Comparison of ENCODE assay signal across 10 mouse cellular contexts in genomic region chr14:27183501-27184230, GRCm38 (mm10).
DNase-seq lines count a peak whose midpoint lies in the region; ATAC-seq and TF ChIP-seq lines count a peak whose summit lies in the region.
"Had no signal": no experiment of that assay in that cellular context is flagged by ENCODE, and none has a peak within 500 bp of the region (broad histone marks: within the 10 kb centered on the region; RNA-seq: fewer than 3 reads in every experiment).

No protein-coding gene starts in this region.

- H3K27me3 ChIP-seq in kidney, adult 2 months (replicated peaks; ENCODE audit: control insufficient read depth, insufficient read depth, low read length): no peaks in the 10 kb centered on the region
- no peaks in the 10 kb centered on the region for H3K27me3 ChIP-seq in kidney, embryonic 15.5 days

- peak; percentile 80 for DNase-seq in kidney, adult 2 months
- DNase-seq in Muller cell, postnatal 12 days (ENCODE audit: inconsistent ontology term): peak; percentile 52
- peak; percentile 68 to 82 for DNase-seq in cerebellum, postnatal 25 days
- peak; percentile 76 to 84 for DNase-seq in heart, postnatal 14 days
- peak; percentile 81 to 86 for DNase-seq in left cerebral cortex, postnatal 14 days (ENCODE audit: low spot score in 2 of 2)
- DNase-seq in retina, embryonic 14.5 days (ENCODE audit: low spot score): peak; percentile 82

- H3K9ac ChIP-seq in kidney, embryonic 15.5 days: no peak overlapping the region
- H3K9ac ChIP-seq: midbrain, embryonic 12.5 days had no signal

- peaks cover 38% of the 10 kb centered on the region for H3K4me1 ChIP-seq in kidney, adult 2 months (ENCODE audit: control insufficient read depth, insufficient read depth, low read length)
- H3K4me1 ChIP-seq in kidney, embryonic 15.5 days: peaks cover 38% of the 10 kb centered on the region
- H3K4me1 ChIP-seq: midbrain, embryonic 12.5 days had no signal

- H3K9me3 ChIP-seq in kidney, embryonic 15.5 days (replicated peaks): no peaks in the 10 kb centered on the region
- H3K9me3 ChIP-seq: midbrain, embryonic 12.5 days had no signal

- intact Hi-C loops in heart, postnatal 14 days (cut with DNase I): loop anchor here (1.0 to 5.0 kb wide), 2 partner anchors 74 to 151 kb away; no protein-coding TSS in a partner anchor
- intact Hi-C loops in left cerebral cortex, postnatal 14 days (cut with DNase I): loop anchor here (5.0 kb wide), 2 partner anchors 71 to 151 kb away; partner anchors contain the start of gene Arhgef3

- no peak overlapping the region for H3K4me3 ChIP-seq in kidney, adult 2 months (ENCODE audit: insufficient read depth, low read depth, low read length)
- H3K4me3 ChIP-seq in kidney, embryonic 15.5 days (replicated peaks): no peak overlapping the region
- H3K4me3 ChIP-seq: erythroblast, embryonic 14.5 days; midbrain, embryonic 12.5 days had no signal

- TF ChIP-seq POLR2A in kidney, adult 2 months (IDR thresholded peaks at IDR 0.05; ENCODE audit: low read depth, low read length): no peak

- WGBS in kidney, adult 2 months: 51% methylated on average over 16 of the region's 16 CpGs
- 60% methylated on average over 16 of the region's 16 CpGs for WGBS in kidney, embryonic 15.5 days

- TF ChIP-seq CTCF in kidney, adult 2 months (conservative IDR thresholded peaks at IDR 0.05; ENCODE audit: insufficient read depth, insufficient read length, low read depth, low read length): 0 out of 2 replicates have a peak, but pooled peaks have one; percentile 7

- no peak overlapping the region for H3K4me2 ChIP-seq in kidney, embryonic 15.5 days
- H3K4me2 ChIP-seq: midbrain, embryonic 12.5 days had no signal

- no peaks in the 10 kb centered on the region for H3K36me3 ChIP-seq in kidney, adult 2 months (ENCODE audit: control insufficient read depth, insufficient read depth, low read length)
- no peaks in the 10 kb centered on the region for H3K36me3 ChIP-seq in kidney, embryonic 15.5 days
- H3K36me3 ChIP-seq: midbrain, embryonic 12.5 days had no signal

- no peak overlapping the region for H3K27ac ChIP-seq in kidney, adult 2 months (ENCODE audit: insufficient read depth, low read depth, low read length)
- no peak overlapping the region for H3K27ac ChIP-seq in kidney, embryonic 15.5 days
- H3K27ac ChIP-seq: midbrain, embryonic 12.5 days had no signal

- no peak for ATAC-seq in kidney, embryonic 15.5 days (replicated peaks; ENCODE audit: low FRiP score)
- ATAC-seq in activated CD4-positive, CD25-positive, alpha-beta regulatory T cell, adult 4 months: no peak
